Mouse (Mus musculus): ENCODE measurements around the gene Chst4. TPM values are rescaled to one million over a fixed set of nuclear protein-coding genes. Genes with fewer than 3 reads are reported as not detected.

Chst4 gene
- polyA plus RNA-seq, 1 experiment from 2014 or later = 6.2 TPM

- ATAC-seq = no peak
- Histone ChIP-seq H3K36me3 (ENCODE audit: control insufficient read depth, insufficient read depth) (no peaks in the 10 kb centered on the region), H3K4me1 (replicated peaks; ENCODE audit: control insufficient read depth, insufficient read depth, low read length) (no peaks in the 10 kb centered on the region)
Observed at GRCm38 (mm10) chr8:109999974-110000373, 39.6 kb downstream of the Chst4 start.

GRCm38 (mm10) chr8:109998066-109998465 lies 41.5 kb downstream of the Chst4 start:
- ATAC-seq = no peak
- Histone ChIP-seq H3K4me3 (ENCODE audit: low read depth, low read length) (no peak overlapping the region), H3K9ac (ENCODE audit: low read depth, low read length) (no peak overlapping the region), H3K27ac (ENCODE audit: low read depth, low read length) (no peak overlapping the region), H3K4me2 (replicated peaks; ENCODE audit: low read depth) (no peak overlapping the region), H3K9me3 (ENCODE audit: control insufficient read depth) (no peaks in the 10 kb centered on the region), H3K36me3 (ENCODE audit: control insufficient read depth, insufficient read depth) (no peaks in the 10 kb centered on the region), H3K27me3 (replicated peaks; ENCODE audit: control insufficient read depth, insufficient read depth, low read length) (no peaks in the 10 kb centered on the region), H3K4me1 (replicated peaks; ENCODE audit: control insufficient read depth, insufficient read depth, low read length) (no peaks in the 10 kb centered on the region)
- no peak for TF ChIP-seq CTCF (IDR thresholded peaks at IDR 0.05; ENCODE audit: low read depth)
- 75% methylated on average over 7 of the region's 7 CpGs for WGBS

More at GRCm38 (mm10) chr8:109999974-110000373, 39.6 kb downstream of the Chst4 start:
- Histone ChIP-seq H3K9me3 (ENCODE audit: control insufficient read depth) (no peaks in the 10 kb centered on the region), H3K27me3 (replicated peaks; ENCODE audit: control insufficient read depth, insufficient read depth, low read length) (no peaks in the 10 kb centered on the region), H3K4me2 (replicated peaks; ENCODE audit: low read depth) (no peak overlapping the region), H3K27ac (ENCODE audit: low read depth, low read length) (no peak overlapping the region), H3K9ac (ENCODE audit: low read depth, low read length) (no peak overlapping the region), H3K4me3 (ENCODE audit: low read depth, low read length) (no peak overlapping the region)
- no peak for TF ChIP-seq CTCF (IDR thresholded peaks at IDR 0.05; ENCODE audit: low read depth)
- 84% methylated on average over 10 of the region's 10 CpGs for WGBS

- Histone ChIP-seq H3K9ac (ENCODE audit: low read depth, low read length) (no peak overlapping the region), H3K27ac (ENCODE audit: low read depth, low read length) (no peak overlapping the region), H3K36me3 (ENCODE audit: control insufficient read depth, insufficient read depth) (no peaks in the 10 kb centered on the region), H3K4me3 (ENCODE audit: low read depth, low read length) (no peak overlapping the region), H3K27me3 (replicated peaks; ENCODE audit: control insufficient read depth, insufficient read depth, low read length) (no peaks in the 10 kb centered on the region), H3K4me1 (replicated peaks; ENCODE audit: control insufficient read depth, insufficient read depth, low read length) (no peaks in the 10 kb centered on the region), H3K4me2 (replicated peaks; ENCODE audit: low read depth) (no peak overlapping the region), H3K9me3 (ENCODE audit: control insufficient read depth) (no peaks in the 10 kb centered on the region)
- ATAC-seq = no peak
- TF ChIP-seq CTCF (IDR thresholded peaks at IDR 0.05; ENCODE audit: low read depth) = no peak
- 91% methylated on average over 9 of the region's 9 CpGs for WGBS
Observed at GRCm38 (mm10) chr8:109997381-109997780, 42.2 kb downstream of the Chst4 start.

GRCm38 (mm10) chr8:109992951-109993350 lies 46.6 kb downstream of the Chst4 start:
- Histone ChIP-seq H3K27ac (ENCODE audit: low read depth, low read length) (no peak overlapping the region), H3K4me2 (replicated peaks; ENCODE audit: low read depth) (no peak overlapping the region), H3K4me3 (ENCODE audit: low read depth, low read length) (no peak overlapping the region), H3K4me1 (replicated peaks; ENCODE audit: control insufficient read depth, insufficient read depth, low read length) (no peaks in the 10 kb centered on the region), H3K27me3 (replicated peaks; ENCODE audit: control insufficient read depth, insufficient read depth, low read length) (0 out of 2 replicates have a peak, but pooled peaks cover 5% of the 10 kb centered on the region), H3K9ac (ENCODE audit: low read depth, low read length) (no peak overlapping the region), H3K36me3 (ENCODE audit: control insufficient read depth, insufficient read depth) (no peaks in the 10 kb centered on the region), H3K9me3 (ENCODE audit: control insufficient read depth) (no peaks in the 10 kb centered on the region)
- 39% methylated on average over 1 of the region's 1 CpGs for WGBS
- TF ChIP-seq CTCF (IDR thresholded peaks at IDR 0.05; ENCODE audit: low read depth) = no peak
- ATAC-seq = no peak

GRCm38 (mm10) chr8:109992166-109992565 lies 47.4 kb downstream of the Chst4 start:
- Histone ChIP-seq H3K36me3 (ENCODE audit: control insufficient read depth, insufficient read depth) (no peaks in the 10 kb centered on the region), H3K9me3 (ENCODE audit: control insufficient read depth) (no peaks in the 10 kb centered on the region), H3K4me2 (replicated peaks; ENCODE audit: low read depth) (no peak overlapping the region), H3K9ac (ENCODE audit: low read depth, low read length) (no peak overlapping the region), H3K27ac (ENCODE audit: low read depth, low read length) (no peak overlapping the region), H3K4me3 (ENCODE audit: low read depth, low read length) (no peak overlapping the region), H3K4me1 (replicated peaks; ENCODE audit: control insufficient read depth, insufficient read depth, low read length) (no peaks in the 10 kb centered on the region), H3K27me3 (replicated peaks; ENCODE audit: control insufficient read depth, insufficient read depth, low read length) (0 out of 2 replicates have a peak, but pooled peaks cover 5% of the 10 kb centered on the region)
- ATAC-seq = no peak
- WGBS = 78% methylated on average over 5 of the region's 5 CpGs
- no peak for TF ChIP-seq CTCF (IDR thresholded peaks at IDR 0.05; ENCODE audit: low read depth)

GRCm38 (mm10) chr8:109990224-109990623 lies 49.3 kb downstream of the Chst4 start, which contains the start of gene Tat:
Gene Tat (plus strand): TSS chr8:109990437.
- no peak for TF ChIP-seq CTCF (IDR thresholded peaks at IDR 0.05; ENCODE audit: low read depth)
- Histone ChIP-seq H3K4me3 (ENCODE audit: low read depth, low read length) (no peak within 1 kb of the TSS), H3K9me3 (ENCODE audit: control insufficient read depth) (no peaks in the 10 kb centered on the region), H3K4me2 (replicated peaks; ENCODE audit: low read depth) (no peak within 1 kb of the TSS), H3K27ac (ENCODE audit: low read depth, low read length) (no peak within 1 kb of the TSS), H3K9ac (ENCODE audit: low read depth, low read length) (no peak within 1 kb of the TSS), H3K4me1 (replicated peaks; ENCODE audit: control insufficient read depth, insufficient read depth, low read length) (no peaks in the 10 kb centered on the region), H3K36me3 (ENCODE audit: control insufficient read depth, insufficient read depth) (no peaks in the 10 kb centered on the region), H3K27me3 (replicated peaks; ENCODE audit: control insufficient read depth, insufficient read depth, low read length) (0 out of 2 replicates have a peak, but pooled peaks cover 5% of the 10 kb centered on the region)
- no peak for ATAC-seq
- 76% methylated on average over 8 of the region's 8 CpGs for WGBS

- peak; percentile 25; the same call in 1 of the 2 replicates for TF ChIP-seq CTCF (IDR thresholded peaks at IDR 0.05; ENCODE audit: low read depth)
- Histone ChIP-seq H3K27me3 (replicated peaks; ENCODE audit: control insufficient read depth, insufficient read depth, low read length) (0 out of 2 replicates have a peak, but pooled peaks cover 5% of the 10 kb centered on the region), H3K4me1 (replicated peaks; ENCODE audit: control insufficient read depth, insufficient read depth, low read length) (no peaks in the 10 kb centered on the region), H3K4me3 (ENCODE audit: low read depth, low read length) (no peak overlapping the region), H3K27ac (ENCODE audit: low read depth, low read length) (no peak overlapping the region), H3K9me3 (ENCODE audit: control insufficient read depth) (no peaks in the 10 kb centered on the region), H3K9ac (ENCODE audit: low read depth, low read length) (no peak overlapping the region), H3K4me2 (replicated peaks; ENCODE audit: low read depth) (no peak overlapping the region), H3K36me3 (ENCODE audit: control insufficient read depth, insufficient read depth) (no peaks in the 10 kb centered on the region)
- WGBS = 89% methylated on average over 8 of the region's 8 CpGs
- ATAC-seq = no peak
Observed at GRCm38 (mm10) chr8:109989151-109989550, 50.4 kb downstream of the Chst4 start.

Measured in intestine, postnatal 0 days (tissue).